Mouse (Mus musculus): Measurements from ENCODE around the gene Tbx2.
A peak's percentile ranks its signal among the peaks of the same experiment; 100 is the strongest.

GRCm38 (mm10) chr11:85841980-85842379 is 9.6 kb downstream of the Tbx2 start:
- peak; percentile 80 for TF ChIP-seq CTCF (IDR thresholded peaks at IDR 0.05; ENCODE audit: borderline replicate concordance, extremely low read depth, insufficient read depth, insufficient read length)
- TF ChIP-seq POLR2A (IDR thresholded peaks at IDR 0.05; ENCODE audit: borderline replicate concordance, extremely low read depth, insufficient read depth, insufficient read length, poor library complexity, severe bottlenecking): no peak
